Mouse (Mus musculus) 3T3-L1 (cell line): ENCODE measurements around the gene Hpse2.

Experiments used
- DNase-seq: peaks from one replicate; pipeline ENCODE4 v3.0.0-alpha.2; 2015; ENCODE audit warnings: low read depth, low spot score

Hpse2 gene

GRCm38 (mm10) chr19:42965171-42965570 lies 423.0 kb downstream of the Hpse2 start:
- DNase-seq, result peak; percentile 12

GRCm38 (mm10) chr19:42948114-42948636 lies 440.0 kb downstream of the Hpse2 start:
- no peak for DNase-seq

DNA sequence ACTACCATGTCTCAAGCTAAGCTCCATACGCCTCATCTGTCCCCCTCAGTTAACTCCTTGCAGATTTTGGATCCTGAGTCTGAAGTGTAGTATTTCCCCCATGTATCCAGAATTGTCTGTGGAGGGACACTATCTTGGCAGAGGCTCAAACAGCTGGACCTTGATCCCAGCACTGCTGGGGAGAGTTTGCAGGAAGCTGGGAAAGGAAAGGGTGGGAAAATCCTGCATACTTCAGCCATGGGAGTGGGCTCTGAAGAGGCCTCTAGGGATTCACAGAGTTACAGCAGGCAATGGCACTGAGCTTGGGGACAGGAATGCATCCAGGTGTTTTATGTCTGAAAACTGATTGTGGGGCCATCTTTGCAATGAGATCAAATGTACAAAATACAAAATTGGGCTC lies 450.6 kb downstream of the Hpse2 start:
- DNase-seq, result no peak

GRCm38 (mm10) chr19:42936661-42937193 lies 451.4 kb downstream of the Hpse2 start:
- no peak for DNase-seq

DNA sequence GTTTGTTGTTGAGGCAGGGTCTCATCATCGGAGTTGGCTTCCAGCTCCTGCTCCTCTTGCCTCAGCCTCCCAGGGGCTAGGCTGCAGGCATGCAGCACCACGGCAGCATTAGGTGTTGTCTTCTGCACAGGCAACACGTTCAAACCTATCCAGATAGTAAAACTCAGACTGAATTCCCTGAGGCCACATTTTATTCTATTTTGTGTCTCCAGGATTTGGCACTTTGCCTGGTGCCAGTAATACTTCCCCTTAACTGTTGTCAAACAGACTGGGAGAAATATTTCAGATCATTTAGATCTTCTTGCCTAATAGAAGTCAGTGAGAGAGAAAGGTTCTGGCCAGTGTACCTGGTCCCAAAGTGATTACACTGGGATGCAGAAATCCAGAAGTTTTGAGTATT lies 458.5 kb downstream of the Hpse2 start:
- DNase-seq, result peak; percentile 9

DNA sequence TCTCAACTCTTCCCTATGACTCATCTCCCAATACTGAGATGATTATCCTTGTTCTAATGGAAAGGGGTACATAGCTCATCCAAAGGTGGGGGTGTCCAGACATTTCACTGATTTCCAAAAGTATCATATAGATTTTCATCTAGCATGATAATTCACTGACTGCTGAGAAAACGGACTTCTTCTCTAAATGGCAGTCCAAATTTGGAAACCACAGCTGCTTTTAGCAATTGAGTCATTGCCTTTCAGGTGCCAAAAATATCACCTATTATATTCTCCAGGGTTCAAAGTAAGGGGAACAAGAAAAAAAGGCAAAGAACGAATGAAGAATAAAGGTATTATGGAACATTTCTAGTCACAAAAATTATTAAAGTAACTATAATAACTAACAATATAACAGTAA lies 459.9 kb downstream of the Hpse2 start:
- DNase-seq, result no peak

DNA sequence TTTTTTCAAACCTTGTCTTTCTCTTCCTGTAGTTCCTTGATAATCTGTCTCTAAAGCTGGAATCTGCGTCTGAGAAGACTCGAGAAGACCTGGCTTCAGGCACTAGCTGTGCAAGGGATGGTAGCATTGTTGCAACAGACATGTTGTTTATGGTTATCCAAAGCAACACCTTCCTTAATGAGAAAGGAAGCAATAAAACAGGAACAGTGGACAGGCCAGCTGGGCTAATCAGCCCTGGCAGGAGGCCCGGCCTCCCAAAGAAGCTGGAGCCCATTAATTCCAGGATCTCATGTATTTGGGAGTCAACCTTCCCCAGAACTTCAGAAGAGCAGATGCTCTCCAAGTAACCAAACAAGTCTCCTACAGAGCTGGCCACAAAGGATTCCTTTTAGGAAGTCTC lies 465.5 kb downstream of the Hpse2 start:
- no peak for DNase-seq

GRCm38 (mm10) chr19:42913703-42914102 lies 474.5 kb downstream of the Hpse2 start:
- DNase-seq, result no peak

DNA sequence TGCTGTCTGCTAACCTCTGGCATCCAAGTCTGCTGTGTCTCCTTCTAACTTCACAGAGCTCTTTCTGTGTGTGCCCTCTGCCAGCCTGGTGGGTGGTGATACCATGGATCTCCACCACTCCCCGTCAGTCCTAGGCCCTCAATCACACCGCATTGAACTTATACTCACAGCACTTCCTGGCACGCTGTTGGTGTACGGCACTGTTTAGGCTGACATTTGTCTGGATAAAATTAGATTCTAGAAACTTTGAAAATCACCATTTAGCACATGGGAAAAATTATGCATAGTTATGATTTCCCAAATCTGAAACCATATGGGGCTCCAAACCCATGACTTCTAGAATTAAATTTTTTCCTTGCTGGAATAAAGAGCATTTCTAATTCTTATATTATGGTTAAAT lies 478.4 kb downstream of the Hpse2 start:
- no peak for DNase-seq

GRCm38 (mm10) chr19:42908553-42908952 lies 479.6 kb downstream of the Hpse2 start:
- no peak for DNase-seq

- no peak for DNase-seq
Measured at GRCm38 (mm10) chr19:42906328-42906727, 481.8 kb downstream of the Hpse2 start.

GRCm38 (mm10) chr19:42904726-42905125 lies 483.4 kb downstream of the Hpse2 start:
- DNase-seq, result no peak

GRCm38 (mm10) chr19:42904240-42904639 lies 483.9 kb downstream of the Hpse2 start:
- DNase-seq, result no peak

DNA sequence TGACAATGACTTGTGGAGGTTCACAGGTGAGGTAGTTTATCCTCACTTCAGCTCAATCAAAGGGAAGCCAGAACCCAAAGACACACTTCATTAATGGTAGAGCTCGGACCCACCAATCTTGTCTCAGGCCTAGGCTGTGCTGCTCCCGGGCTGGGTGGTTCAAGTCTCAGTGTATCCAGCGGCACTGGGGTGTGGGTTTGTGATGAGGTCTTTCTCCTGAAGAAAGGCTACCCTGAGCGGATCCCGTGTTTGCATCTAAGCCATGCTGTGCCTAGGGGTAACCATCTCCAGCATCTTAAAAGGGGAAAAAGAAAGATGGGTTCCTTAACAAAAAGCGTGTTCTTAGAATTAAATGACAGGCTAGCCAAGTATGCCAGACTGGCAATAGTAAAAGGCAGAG lies 484.3 kb downstream of the Hpse2 start:
- no peak for DNase-seq

GRCm38 (mm10) chr19:42902410-42903021 lies 485.6 kb downstream of the Hpse2 start:
- DNase-seq, result no peak

DNA sequence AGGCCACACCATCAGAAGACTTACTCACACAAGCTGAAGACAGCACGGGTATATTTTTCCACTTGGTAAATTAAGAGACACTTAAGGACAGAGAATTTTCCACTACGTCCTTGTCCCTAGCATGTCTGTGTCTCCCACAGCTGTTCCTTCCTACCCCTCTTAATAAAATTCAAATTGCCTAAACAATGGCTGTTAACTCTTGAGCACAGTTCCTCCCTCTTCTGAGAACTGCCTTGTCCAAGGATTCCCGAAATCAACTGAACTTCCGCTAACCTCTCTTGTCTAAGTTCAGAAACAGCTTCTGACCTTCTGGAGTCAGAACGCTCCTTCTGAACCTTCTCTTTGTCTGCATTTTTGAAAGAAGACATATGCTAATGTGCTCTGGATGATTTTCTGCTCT lies 496.6 kb downstream of the Hpse2 start:
- DNase-seq, result no peak

DNA sequence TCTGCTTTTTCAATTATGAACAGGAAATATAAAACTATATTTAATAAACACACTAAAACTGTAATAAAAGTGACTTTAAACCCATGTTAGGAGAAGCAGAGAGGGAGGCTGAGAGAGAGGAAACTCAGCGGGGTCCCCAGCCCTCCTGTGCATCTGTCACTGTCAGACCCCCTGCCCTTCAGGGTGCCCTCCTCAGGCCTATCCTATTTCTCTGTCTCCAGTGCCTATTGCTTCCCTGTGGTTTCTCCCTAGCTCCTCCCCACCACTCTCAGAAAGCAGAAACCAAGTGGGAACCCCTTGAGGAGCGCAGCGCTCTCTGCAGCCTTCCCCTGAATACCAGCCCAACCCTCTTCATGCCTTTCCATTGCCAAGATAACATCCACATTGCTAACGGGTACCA lies 510.5 kb downstream of the Hpse2 start:
- no peak for DNase-seq

DNA sequence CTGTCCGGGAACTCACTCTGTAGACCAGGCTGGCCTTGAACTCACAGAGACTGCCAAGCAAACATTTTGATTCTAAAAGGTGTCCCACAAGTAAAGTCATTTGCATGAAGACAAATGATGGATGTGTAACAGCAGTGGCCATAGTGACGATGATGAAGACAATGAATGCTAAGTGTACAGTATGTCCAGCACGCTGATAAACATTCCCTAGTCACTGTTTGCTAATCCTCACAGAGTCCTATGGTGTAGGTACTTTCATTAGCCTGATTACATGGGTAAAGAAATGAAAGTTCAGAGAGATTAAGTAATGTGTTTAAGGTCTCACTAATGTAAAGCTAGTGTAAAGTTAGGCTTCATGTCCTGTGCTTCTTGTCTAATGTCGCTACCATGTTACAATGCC lies 511.6 kb downstream of the Hpse2 start:
- no peak for DNase-seq

DNA sequence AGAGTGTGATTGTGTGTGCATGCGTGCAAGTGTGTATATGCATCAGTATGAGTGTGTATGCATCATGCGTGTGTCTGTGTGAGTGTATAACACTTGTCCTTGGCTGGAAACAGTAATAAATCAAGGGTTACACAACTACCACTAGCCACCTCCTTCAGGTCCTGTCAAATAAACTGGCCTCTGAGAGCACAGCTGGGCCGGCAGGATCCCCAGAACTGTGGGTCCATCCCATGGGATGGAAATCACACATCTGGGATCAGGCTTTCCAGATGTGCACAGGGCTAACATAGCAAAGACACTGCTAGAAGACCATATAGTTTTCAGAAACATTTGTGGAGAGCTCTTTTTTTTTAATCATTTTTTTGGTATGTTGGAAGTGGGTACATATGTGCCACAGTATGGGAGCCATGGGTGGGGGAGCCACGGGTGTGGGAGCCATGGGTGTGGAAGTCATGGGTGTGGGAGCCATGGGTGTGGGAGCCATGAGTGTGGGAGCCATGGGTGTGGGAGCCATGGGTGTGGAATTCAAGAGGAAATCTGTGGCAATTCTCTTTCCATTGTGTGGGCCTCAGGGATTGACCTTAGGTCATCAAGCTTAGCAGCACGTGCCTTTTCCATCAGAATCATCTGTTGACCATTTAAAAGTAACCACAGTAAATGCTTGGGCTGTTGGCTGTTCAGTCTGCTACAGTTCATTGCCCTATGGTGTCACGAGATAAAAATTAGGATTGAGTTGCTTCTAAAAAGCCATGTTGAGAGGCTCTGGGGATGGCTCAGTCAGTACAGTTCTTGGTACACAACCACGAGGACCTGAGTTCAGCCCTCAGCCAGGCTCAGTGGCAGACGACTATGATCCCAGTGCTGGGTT lies 518.3 kb downstream of the Hpse2 start:
- DNase-seq, result no peak

DNA sequence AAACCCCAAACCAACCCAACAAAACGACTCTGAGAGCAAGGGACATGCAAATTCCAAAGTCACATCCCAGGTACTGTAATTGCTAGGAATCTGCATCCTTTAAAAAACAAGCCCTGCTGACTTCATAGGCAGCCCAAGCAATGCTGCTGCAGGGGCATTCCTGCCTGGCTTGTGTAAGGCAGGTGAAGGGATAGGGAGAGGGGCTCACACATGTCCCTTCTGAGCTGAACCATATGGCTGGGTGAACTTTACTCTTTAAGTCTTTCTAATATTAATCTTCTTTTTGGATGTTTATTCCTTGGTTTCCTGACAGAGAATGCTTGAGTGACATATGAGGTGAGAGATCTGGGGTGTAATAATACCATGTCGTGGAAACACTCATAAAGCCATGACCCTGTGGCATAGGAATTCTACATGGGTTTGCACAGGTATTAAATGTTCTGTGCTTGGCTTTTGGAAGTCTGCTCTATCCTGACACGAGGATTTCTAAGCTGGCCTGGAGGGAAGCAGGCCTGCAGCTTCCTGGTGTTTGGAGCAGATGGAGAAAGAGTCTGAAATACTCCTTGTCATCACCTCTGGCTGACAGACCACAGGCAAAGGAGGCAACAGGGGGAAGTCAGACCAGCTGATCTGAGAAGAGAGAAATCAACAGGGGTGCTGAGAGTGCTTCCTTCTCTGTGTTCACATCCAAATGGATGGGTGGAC lies 519.0 kb downstream of the Hpse2 start:
- peak; percentile 5 for DNase-seq

DNA sequence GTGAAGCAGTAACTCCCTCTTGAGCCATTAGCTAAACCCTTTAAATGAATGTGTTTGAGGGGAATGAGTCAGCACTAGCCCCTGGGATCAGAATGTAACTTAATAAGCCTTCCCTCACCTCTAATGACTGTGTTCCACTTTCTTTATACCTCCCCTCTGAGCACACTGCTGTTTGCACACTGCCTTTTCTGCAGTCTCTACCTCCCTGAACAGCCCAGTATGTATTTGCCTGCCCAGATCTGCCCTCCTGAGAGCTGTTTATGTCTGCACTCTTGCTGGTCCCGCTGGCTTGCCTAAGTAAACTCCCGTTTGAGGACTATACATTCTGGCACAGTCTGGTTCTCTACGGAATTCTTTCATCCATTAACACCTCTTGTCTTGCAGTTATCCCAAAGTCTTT lies 525.1 kb downstream of the Hpse2 start:
- DNase-seq, result no peak

GRCm38 (mm10) chr19:42857096-42857495 lies 531.1 kb downstream of the Hpse2 start:
- no peak for DNase-seq
